Mouse (Mus musculus): ENCODE data around the gene Pak2. TPM values are rescaled to one million over a fixed set of nuclear protein-coding genes. Genes with fewer than 3 reads are reported as not detected.

Gene Pak2
- 35.7 and 39.4 TPM in 2 replicates for polyA plus RNA-seq (2016; fragmentation: Nextera tagmentation; extraction: Ambion mirVana)

- Histone ChIP-seq H3K9me3 (no peaks in the 10 kb centered on the region), H3K27me3 (ENCODE audit: insufficient read depth, poor library complexity, severe bottlenecking) (no peaks in the 10 kb centered on the region), H3K4me1 (replicated peaks) (peaks cover 23% of the 10 kb centered on the region), H3K27ac (peak within 1 kb of the TSS; percentile 96), H3K4me3 (peak within 1 kb of the TSS; percentile 76), H3K36me3 (peaks cover 37% of the 10 kb centered on the region)
- DNase-seq (ENCODE audit: low spot score), result peak; percentile 92
- WGBS, result under 1% methylated on average over 58 of the region's 60 CpGs
These were observed at the start of gene Pak2 for GRCm38 (mm10) chr16:32078991-32079511. Pak2 (minus strand) TSS chr16:32079342.

- no peak for DNase-seq (ENCODE audit: low spot score)
- H3K27ac ChIP-seq, result no peak overlapping the region
- H3K4me3 ChIP-seq, result no peak overlapping the region
- WGBS, result 94% methylated on average over 4 of the region's 4 CpGs
- no peaks in the 10 kb centered on the region for H3K9me3 ChIP-seq
- H3K4me1 ChIP-seq (replicated peaks), result no peaks in the 10 kb centered on the region
- no peaks in the 10 kb centered on the region for H3K27me3 ChIP-seq (ENCODE audit: insufficient read depth, poor library complexity, severe bottlenecking)
- no peaks in the 10 kb centered on the region for H3K36me3 ChIP-seq
These were observed 47.9 kb upstream of the Pak2 start for GRCm38 (mm10) chr16:32127046-32127445.

GRCm38 (mm10) chr16:32125364-32125763, 46.2 kb upstream of the Pak2 start:
- H3K4me3 ChIP-seq, result no peak overlapping the region
- H3K27ac ChIP-seq, result no peak overlapping the region
- H3K9me3 ChIP-seq, result no peaks in the 10 kb centered on the region
- no peaks in the 10 kb centered on the region for H3K27me3 ChIP-seq (ENCODE audit: insufficient read depth, poor library complexity, severe bottlenecking)
- no peaks in the 10 kb centered on the region for H3K36me3 ChIP-seq
- WGBS, result 89% methylated on average over 3 of the region's 3 CpGs
- no peak for DNase-seq (ENCODE audit: low spot score)
- no peaks in the 10 kb centered on the region for H3K4me1 ChIP-seq (replicated peaks)

GRCm38 (mm10) chr16:32124444-32125335, 45.5 kb upstream of the Pak2 start:
- Histone ChIP-seq H3K27me3 (ENCODE audit: insufficient read depth, poor library complexity, severe bottlenecking) (no peaks in the 10 kb centered on the region), H3K36me3 (no peaks in the 10 kb centered on the region), H3K27ac (no peak overlapping the region), H3K9me3 (no peaks in the 10 kb centered on the region), H3K4me3 (no peak overlapping the region), H3K4me1 (replicated peaks) (no peaks in the 10 kb centered on the region)
- no peak for DNase-seq (ENCODE audit: low spot score)
- 75% methylated on average over 17 of the region's 17 CpGs for WGBS

- WGBS, result 90% methylated on average over 7 of the region's 7 CpGs
- H3K36me3 ChIP-seq, result no peaks in the 10 kb centered on the region
- no peaks in the 10 kb centered on the region for H3K4me1 ChIP-seq (replicated peaks)
- H3K27ac ChIP-seq, result no peak overlapping the region
- no peak for DNase-seq (ENCODE audit: low spot score)
- no peaks in the 10 kb centered on the region for H3K27me3 ChIP-seq (ENCODE audit: insufficient read depth, poor library complexity, severe bottlenecking)
- H3K4me3 ChIP-seq, result no peak overlapping the region
- no peaks in the 10 kb centered on the region for H3K9me3 ChIP-seq
These were observed 44.9 kb upstream of the Pak2 start for GRCm38 (mm10) chr16:32124020-32124419.

- Histone ChIP-seq H3K27me3 (ENCODE audit: insufficient read depth, poor library complexity, severe bottlenecking) (0 out of 2 replicates have a peak, but pooled peaks cover 4% of the 10 kb centered on the region), H3K36me3 (no peaks in the 10 kb centered on the region), H3K4me1 (replicated peaks) (no peaks in the 10 kb centered on the region), H3K9me3 (no peaks in the 10 kb centered on the region), H3K4me3 (no peak overlapping the region), H3K27ac (no peak overlapping the region)
- DNase-seq (ENCODE audit: low spot score), result no peak
- 79% methylated on average over 3 of the region's 3 CpGs for WGBS
These were observed 41.3 kb upstream of the Pak2 start for GRCm38 (mm10) chr16:32120454-32120853.

- 70% methylated on average over 5 of the region's 5 CpGs for WGBS
- Histone ChIP-seq H3K9me3 (no peaks in the 10 kb centered on the region), H3K4me1 (replicated peaks) (no peaks in the 10 kb centered on the region), H3K27ac (no peak overlapping the region), H3K27me3 (ENCODE audit: insufficient read depth, poor library complexity, severe bottlenecking) (0 out of 2 replicates have a peak, but pooled peaks cover 4% of the 10 kb centered on the region), H3K36me3 (no peaks in the 10 kb centered on the region), H3K4me3 (no peak overlapping the region)
- no peak for DNase-seq (ENCODE audit: low spot score)
These were observed 37.0 kb upstream of the Pak2 start for GRCm38 (mm10) chr16:32116186-32116585.

GRCm38 (mm10) chr16:32115781-32116180, 36.6 kb upstream of the Pak2 start:
- Histone ChIP-seq H3K9me3 (no peaks in the 10 kb centered on the region), H3K27ac (no peak overlapping the region)
- WGBS, result 66% methylated on average over 6 of the region's 6 CpGs

GRCm38 (mm10) chr16:32114968-32115695, 36.0 kb upstream of the Pak2 start:
- Histone ChIP-seq H3K36me3 (peaks cover 7% of the 10 kb centered on the region), H3K4me3 (no peak overlapping the region), H3K27me3 (ENCODE audit: insufficient read depth, poor library complexity, severe bottlenecking) (0 out of 2 replicates have a peak, but pooled peaks cover 4% of the 10 kb centered on the region), H3K27ac (no peak overlapping the region), H3K4me1 (replicated peaks) (no peaks in the 10 kb centered on the region), H3K9me3 (no peaks in the 10 kb centered on the region)
- DNase-seq (ENCODE audit: low spot score), result peak; percentile 80
- 22% methylated on average over 15 of the region's 15 CpGs for WGBS

More at GRCm38 (mm10) chr16:32115781-32116180, 36.6 kb upstream of the Pak2 start:
- no peaks in the 10 kb centered on the region for H3K4me1 ChIP-seq (replicated peaks)
- 0 out of 2 replicates have a peak, but pooled peaks cover 4% of the 10 kb centered on the region for H3K27me3 ChIP-seq (ENCODE audit: insufficient read depth, poor library complexity, severe bottlenecking)
- H3K4me3 ChIP-seq, result no peak overlapping the region
- peaks cover under 1% of the 10 kb centered on the region; the same call in 1 of the 2 replicates for H3K36me3 ChIP-seq
- DNase-seq (ENCODE audit: low spot score), result no peak

GRCm38 (mm10) chr16:32114406-32114805, 35.3 kb upstream of the Pak2 start:
- Histone ChIP-seq H3K4me3 (no peak overlapping the region), H3K9me3 (no peaks in the 10 kb centered on the region), H3K4me1 (replicated peaks) (no peaks in the 10 kb centered on the region), H3K36me3 (peaks cover 13% of the 10 kb centered on the region), H3K27me3 (ENCODE audit: insufficient read depth, poor library complexity, severe bottlenecking) (0 out of 2 replicates have a peak, but pooled peaks cover 4% of the 10 kb centered on the region), H3K27ac (no peak overlapping the region)
- WGBS, result 84% methylated on average over 10 of the region's 10 CpGs
- DNase-seq (ENCODE audit: low spot score), result no peak

- 75% methylated on average over 23 of the region's 23 CpGs for WGBS
- H3K4me3 ChIP-seq, result no peak overlapping the region
- no peaks in the 10 kb centered on the region for H3K4me1 ChIP-seq (replicated peaks)
- no peak overlapping the region for H3K27ac ChIP-seq
- H3K27me3 ChIP-seq (ENCODE audit: insufficient read depth, poor library complexity, severe bottlenecking), result 0 out of 2 replicates have a peak, but pooled peaks cover 4% of the 10 kb centered on the region
- no peaks in the 10 kb centered on the region for H3K9me3 ChIP-seq
- no peak for DNase-seq (ENCODE audit: low spot score)
- peaks cover 20% of the 10 kb centered on the region for H3K36me3 ChIP-seq
These were observed 34.5 kb upstream of the Pak2 start for GRCm38 (mm10) chr16:32113541-32114218.

- no peak for DNase-seq (ENCODE audit: low spot score)
- WGBS, result 84% methylated on average over 15 of the region's 15 CpGs
- H3K4me3 ChIP-seq, result no peak overlapping the region
- H3K9me3 ChIP-seq, result no peaks in the 10 kb centered on the region
- no peaks in the 10 kb centered on the region for H3K4me1 ChIP-seq (replicated peaks)
- 0 out of 2 replicates have a peak, but pooled peaks cover 4% of the 10 kb centered on the region for H3K27me3 ChIP-seq (ENCODE audit: insufficient read depth, poor library complexity, severe bottlenecking)
- H3K27ac ChIP-seq, result no peak overlapping the region
- H3K36me3 ChIP-seq, result peaks cover 43% of the 10 kb centered on the region
These were observed 32.0 kb upstream of the Pak2 start for GRCm38 (mm10) chr16:32110951-32111699.
